Mouse (Mus musculus) induced T-regulatory cell, adult 2 months (primary cell): ENCODE data around the gene Olfr374.

Experiments
- DNase-seq: peaks from one replicate; pipeline ENCODE4 v3.0.0-alpha.2; 2012; ENCODE audit warnings: low read depth

Gene Olfr374

DNA sequence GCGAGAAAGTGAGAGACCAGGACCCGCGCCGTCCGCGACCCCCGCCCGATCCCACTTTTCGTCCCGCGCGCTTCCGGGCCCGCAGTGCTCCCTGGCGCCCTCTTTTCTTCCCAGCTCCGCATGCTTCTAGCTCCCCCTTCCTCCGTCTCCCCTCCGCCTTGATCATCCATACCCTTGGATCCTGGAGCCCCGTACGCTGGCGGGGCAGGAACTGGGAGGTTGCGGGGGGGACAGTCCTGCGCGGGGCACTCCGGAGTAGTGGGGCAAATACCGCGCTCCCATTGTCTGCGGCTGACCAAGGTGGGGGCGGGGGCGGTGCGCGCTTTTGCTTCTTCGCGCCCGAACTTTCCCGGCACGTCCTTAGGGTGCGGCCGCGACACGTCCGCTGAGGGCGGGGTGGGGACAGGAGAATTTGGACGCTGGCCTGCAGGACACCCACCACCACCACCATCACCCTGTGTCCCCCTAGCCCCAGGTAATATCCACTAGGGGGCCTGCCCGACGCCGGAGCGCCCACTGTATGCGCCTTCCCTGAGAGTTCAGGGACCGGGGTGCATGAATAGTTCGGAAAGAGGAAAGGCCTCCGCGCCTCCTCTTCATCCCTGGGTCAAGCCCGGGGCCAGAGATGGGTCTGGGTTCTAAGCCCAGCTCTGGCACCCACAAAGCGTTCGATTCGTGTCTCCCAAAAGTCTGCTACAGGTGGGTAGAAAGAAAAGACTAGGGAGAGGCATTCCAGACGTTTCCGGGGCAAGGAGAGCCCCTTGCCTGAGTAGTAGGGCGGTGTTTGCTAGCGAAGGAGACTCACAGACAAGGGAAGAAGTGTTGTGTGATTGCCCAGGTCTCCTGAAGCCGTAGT, 28.8 kb downstream of the Olfr374 start:
- DNase-seq: peak; percentile 74

- peak; percentile 96 for DNase-seq
These were observed 29.6 kb downstream of the Olfr374 start for GRCm38 (mm10) chr8:72136302-72136978.

DNA sequence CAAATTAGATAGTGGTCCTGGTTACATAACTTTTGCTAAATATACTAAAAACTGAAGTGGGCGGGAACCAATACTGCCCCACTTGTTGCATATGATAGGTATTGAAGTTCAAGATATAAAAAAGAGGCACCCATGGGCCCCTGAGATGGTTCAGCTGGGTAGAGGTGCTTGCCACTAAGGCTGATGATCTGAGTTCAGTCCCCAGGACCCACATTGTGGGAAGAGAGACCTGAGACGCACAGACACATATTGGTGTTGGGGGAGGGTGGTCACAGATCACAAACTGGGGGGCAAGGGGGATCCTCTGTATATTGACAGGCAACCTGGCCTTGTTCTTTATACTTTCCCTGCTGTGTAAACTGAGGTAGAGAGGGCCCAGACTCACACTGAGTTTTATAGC, 30.6 kb downstream of the Olfr374 start:
- DNase-seq: peak; percentile 40

- DNase-seq: no peak
These were observed 31.6 kb downstream of the Olfr374 start for GRCm38 (mm10) chr8:72138456-72138855.

DNA sequence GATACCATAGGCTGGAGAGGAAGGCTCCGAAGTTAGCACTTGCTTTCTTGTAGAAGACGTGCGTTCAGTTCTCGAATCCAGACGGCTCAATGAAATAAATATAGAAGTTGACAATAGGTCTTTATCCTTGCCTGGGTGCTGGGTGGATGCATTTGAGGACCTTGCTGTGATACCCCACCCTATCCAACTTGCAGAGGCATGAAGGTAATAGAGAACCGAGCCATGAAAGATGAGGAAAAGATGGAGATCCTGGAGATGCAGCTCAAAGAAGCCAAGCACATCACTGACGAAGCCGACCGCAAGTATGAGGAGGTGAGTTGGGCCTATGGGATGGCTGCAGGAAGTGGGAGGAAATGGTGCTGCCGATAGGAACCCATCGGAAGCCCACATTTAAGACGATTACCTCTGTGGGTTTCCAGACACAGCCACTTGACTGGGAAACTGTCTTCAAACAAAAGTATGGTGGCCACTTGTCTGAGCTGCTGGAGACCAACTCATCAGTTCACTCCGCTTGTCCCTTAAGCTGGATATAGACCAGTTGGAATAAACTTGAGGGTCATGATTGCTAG, 36.5 kb downstream of the Olfr374 start:
- no peak for DNase-seq

DNA sequence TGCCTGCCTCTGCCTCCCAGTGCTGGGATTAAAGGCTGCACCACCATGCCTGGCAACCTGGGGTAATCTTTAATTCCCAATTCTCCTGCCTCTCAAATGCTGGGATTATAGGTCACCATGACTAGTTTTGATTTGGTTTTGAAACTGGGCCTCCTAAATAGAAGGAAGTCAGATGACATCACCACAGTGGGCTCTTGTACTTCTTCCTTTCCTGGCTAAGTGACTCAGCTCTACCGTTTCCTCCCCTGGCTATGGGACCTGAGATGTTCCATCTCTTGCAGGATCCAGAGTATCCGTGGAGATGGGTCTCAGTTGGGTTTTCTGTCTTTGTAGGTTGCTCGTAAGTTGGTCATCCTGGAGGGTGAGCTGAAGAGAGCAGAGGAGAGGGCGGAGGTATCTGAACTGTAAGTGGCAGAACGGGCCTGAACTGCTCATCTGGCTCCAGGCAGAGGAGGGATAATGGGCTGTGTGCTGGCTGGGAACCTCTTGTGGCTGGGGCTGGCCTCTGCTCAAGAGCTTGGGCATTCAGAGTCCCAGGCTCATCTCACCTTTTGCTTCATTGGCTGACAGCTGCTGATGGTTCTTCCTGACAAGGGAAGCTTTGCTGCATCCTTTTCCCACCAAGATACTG, 37.6 kb downstream of the Olfr374 start:
- no peak for DNase-seq

DNA sequence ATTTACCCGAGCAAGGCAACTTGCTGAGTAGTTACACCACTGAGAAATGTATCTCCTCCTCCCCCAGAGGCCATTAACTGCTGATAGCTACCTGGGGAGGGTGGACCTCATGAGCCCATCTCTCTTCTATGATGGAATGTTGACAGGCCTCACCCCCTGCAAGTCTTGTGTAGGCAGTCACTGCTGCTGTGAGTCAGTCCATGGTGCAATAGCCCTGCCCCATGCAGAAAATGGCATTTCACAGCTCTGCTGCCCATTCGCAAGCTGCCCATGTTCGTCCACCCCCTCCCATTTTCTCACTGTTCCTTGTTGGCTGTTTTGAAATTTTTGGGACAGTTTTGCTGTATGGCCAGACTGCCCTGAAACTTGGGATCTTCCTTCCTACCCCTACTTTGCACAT, 38.7 kb downstream of the Olfr374 start:
- no peak for DNase-seq

- no peak for DNase-seq
These were observed 39.2 kb downstream of the Olfr374 start for GRCm38 (mm10) chr8:72146056-72146455.

GRCm38 (mm10) chr8:72146556-72146955, 39.7 kb downstream of the Olfr374 start:
- DNase-seq: no peak

DNA sequence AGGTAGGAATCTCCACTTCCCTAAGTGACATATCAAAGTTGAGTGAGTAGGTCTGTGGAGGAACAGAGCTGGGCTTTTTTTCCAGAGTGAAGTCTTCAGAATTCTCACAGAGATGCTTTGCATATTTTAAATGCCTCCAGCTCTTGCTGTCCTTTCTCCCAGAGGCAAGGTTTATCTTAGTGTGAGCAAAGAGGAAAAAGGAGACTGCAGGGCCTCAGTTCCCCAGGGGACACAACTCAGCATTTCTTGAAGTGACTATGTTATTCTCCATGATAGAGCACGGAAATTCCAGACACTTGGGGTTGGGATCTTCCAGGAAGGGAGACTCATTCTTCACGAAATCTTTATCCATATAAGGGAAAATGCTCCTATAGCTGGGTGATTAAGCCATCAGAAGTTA, 40.4 kb downstream of the Olfr374 start:
- DNase-seq: no peak

DNA sequence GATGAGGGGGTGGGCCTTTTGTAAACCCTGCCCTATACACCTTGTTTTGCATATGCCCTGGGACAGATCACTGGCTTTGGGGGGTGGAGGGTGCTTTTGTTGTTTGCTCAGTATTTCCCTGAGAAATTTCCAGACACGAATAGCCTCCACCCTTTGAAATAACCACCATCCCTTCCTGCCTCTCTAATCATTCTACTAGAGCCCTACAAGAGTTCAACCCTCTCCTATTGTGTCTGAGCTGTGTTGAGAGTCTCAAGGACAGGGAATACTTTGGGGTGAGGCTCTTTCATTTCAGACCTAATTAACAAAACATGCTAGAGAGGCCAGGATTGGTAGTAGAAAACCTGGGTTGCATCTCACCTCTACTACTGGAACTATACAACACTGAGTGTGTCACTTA, 42.2 kb downstream of the Olfr374 start:
- no peak for DNase-seq

GRCm38 (mm10) chr8:72151418-72152078, 44.7 kb downstream of the Olfr374 start:
- no peak for DNase-seq

- DNase-seq: no peak
These were observed 46.5 kb downstream of the Olfr374 start for GRCm38 (mm10) chr8:72153382-72153781.

- DNase-seq: no peak
These were observed 51.3 kb downstream of the Olfr374 start for GRCm38 (mm10) chr8:72158096-72158495.

DNA sequence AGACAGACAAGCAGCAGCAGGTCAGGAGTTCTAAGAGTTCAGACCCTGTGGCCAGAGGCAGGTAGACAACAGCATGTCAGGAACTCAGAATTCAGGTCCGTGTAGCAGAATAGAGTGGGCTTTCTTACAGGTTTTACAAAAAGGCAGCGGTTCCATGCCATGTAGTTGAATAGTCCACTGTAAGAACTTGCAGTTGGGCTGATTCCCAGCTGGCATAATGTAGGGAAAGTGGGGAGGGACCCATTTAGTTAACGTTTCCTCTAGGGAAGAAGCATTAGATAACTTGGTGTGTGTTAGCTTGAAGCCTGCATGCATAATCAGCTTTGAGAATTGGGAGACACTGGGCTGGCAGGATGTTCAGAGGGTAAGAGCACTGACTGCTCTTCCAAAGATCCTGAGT, 51.9 kb downstream of the Olfr374 start:
- DNase-seq: no peak

GRCm38 (mm10) chr8:72160007-72160406, 53.2 kb downstream of the Olfr374 start:
- no peak for DNase-seq

DNA sequence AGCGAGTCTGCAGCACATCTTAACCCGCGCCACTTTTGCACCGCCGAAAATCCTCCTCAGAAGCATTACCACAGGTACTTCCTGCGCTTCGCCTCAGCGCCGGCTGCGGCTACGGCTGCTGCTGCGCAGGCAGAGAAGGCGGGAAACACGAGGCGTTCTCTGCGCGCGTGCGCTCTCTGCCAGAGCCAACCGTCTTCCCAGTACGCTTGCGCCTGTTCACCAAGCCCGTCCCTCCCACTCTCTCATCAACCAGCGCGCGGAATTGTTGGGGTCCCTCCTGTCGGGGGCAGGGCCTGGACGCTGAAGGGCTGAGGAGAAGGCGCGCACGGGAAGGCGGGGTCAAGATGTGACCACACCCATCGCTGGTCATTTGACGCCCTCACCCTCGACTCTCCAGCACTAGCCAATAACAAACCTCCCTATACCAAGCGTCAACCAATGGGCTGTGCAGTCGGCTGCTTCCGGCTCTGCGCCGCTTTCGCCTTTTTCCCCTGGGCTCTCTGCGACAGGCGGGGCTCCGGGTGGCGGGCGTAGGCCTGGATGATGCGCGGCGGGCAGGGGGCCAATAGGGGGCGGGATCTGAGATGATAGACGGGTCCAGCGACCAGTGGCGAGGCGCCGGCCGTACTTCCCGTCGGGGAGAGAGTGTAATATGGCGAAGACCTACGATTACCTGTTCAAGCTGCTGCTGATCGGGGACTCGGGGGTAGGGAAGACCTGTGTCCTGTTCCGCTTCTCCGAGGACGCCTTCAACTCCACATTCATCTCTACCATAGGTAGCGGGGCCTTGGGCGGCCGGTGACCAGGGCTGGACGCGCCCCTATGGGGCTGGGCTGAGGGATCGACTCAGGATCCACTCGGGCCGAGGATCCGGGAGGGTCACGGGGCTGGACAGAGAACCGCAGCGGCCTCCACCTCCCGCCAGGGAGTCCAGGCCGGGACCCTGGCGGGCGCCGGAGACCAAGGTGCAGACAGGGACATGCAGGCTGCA, 54.2 kb downstream of the Olfr374 start, which contains the start of gene Rab8a:
Rab8a (plus strand) TSS at position 494 of the 991 bp plus-strand sequence.
- peak; percentile 100 for DNase-seq

- peak; percentile 80 for DNase-seq
These were observed 56.0 kb downstream of the Olfr374 start for GRCm38 (mm10) chr8:72162821-72163220.
